9 mouse cellular contexts compared by ENCODE assay signal in the genomic region with DNA sequence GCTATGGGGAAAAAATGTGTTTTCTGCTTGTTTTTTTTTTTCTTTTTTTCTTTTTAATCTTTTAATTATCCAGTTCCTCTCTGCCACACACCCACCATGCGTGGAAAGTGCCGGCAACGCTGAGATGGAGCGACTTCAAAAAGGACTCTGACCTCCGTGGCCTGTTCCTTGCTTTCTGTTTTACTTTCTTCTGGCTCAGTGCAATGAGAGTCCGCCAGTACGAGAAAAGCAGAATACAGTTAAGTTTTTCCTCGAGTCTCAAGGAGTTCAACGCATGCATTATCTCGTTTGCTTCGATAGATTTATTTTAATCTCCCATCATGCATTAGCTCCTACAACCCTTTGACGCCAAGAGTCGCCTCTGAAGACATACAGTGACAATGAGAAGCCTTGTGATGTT.
DNase-seq lines count a peak whose midpoint lies in the region; ATAC-seq and TF ChIP-seq lines count a peak whose summit lies in the region.
"Had no signal": no experiment of that assay in that cellular context is flagged by ENCODE, and none has a peak within 500 bp of the region (broad histone marks: within the 10 kb centered on the region; RNA-seq: fewer than 3 reads in every experiment).

No protein-coding gene starts in this region.

- H3K4me3 ChIP-seq in lung, adult 2 months (replicated peaks; ENCODE audit: extremely low read depth, low read depth, low read length) = peak overlapping the region; percentile 27
- peak overlapping the region; percentile 12; the same call in 1 of the 2 replicates for H3K4me3 ChIP-seq in hindbrain, embryonic 12.5 days
- peak overlapping the region; percentile 18 for H3K4me3 ChIP-seq in liver, embryonic 13.5 days (replicated peaks)
- H3K4me3 ChIP-seq in stomach, embryonic 15.5 days (replicated peaks) = peak overlapping the region; percentile 25

- H3K27me3 ChIP-seq in hindbrain, embryonic 12.5 days = peaks cover 14% of the 10 kb centered on the region; the same call in 1 of the 2 replicates
- H3K27me3 ChIP-seq in liver, embryonic 13.5 days = peaks cover 28% of the 10 kb centered on the region
- H3K27me3 ChIP-seq in stomach, embryonic 15.5 days (replicated peaks) = no peaks in the 10 kb centered on the region

- H3K9me3 ChIP-seq in hindbrain, embryonic 12.5 days (replicated peaks) = no peaks in the 10 kb centered on the region
- no peaks in the 10 kb centered on the region for H3K9me3 ChIP-seq in liver, embryonic 13.5 days (replicated peaks)
- H3K9me3 ChIP-seq in stomach, embryonic 15.5 days = no peaks in the 10 kb centered on the region

- no peak for DNase-seq in lung, adult 2 months
- no peak for DNase-seq in lung, postnatal 36 days
- no peak for DNase-seq in liver, embryonic 13.5 days
- no peak for DNase-seq in yolk sac, embryonic 10.5 days (ENCODE audit: low spot score)
- DNase-seq in ovary, postnatal 36 days (ENCODE audit: low spot score) = no peak
- no peak for DNase-seq in layer of hippocampus, adult 8-10 months (ENCODE audit: low spot score in 2 of 2)
- DNase-seq: cerebellum, adult 8-10 months had no signal

- no peak for TF ChIP-seq CTCF in lung, adult 2 months (IDR thresholded peaks at IDR 0.05; ENCODE audit: insufficient read depth, low read length)

- H3K36me3 ChIP-seq in hindbrain, embryonic 12.5 days = no peaks in the 10 kb centered on the region
- no peaks in the 10 kb centered on the region for H3K36me3 ChIP-seq in liver, embryonic 13.5 days
- H3K36me3 ChIP-seq in stomach, embryonic 15.5 days = no peaks in the 10 kb centered on the region

- H3K9ac ChIP-seq in hindbrain, embryonic 12.5 days = no peak overlapping the region
- no peak overlapping the region for H3K9ac ChIP-seq in liver, embryonic 13.5 days
- H3K9ac ChIP-seq in stomach, embryonic 15.5 days = no peak overlapping the region

- no peak for ATAC-seq in hindbrain, embryonic 12.5 days (ENCODE audit: low FRiP score)
- ATAC-seq in liver, embryonic 13.5 days (ENCODE audit: low read depth) = no peak
- no peak for ATAC-seq in stomach, embryonic 15.5 days (ENCODE audit: insufficient read depth, low FRiP score, low read depth)

- peak overlapping the region; percentile 41 for H3K4me2 ChIP-seq in hindbrain, embryonic 12.5 days (replicated peaks)
- H3K4me2 ChIP-seq in liver, embryonic 13.5 days = peak overlapping the region; percentile 34
- H3K4me2 ChIP-seq in stomach, embryonic 15.5 days = peak overlapping the region; percentile 54

- peaks cover 4% of the 10 kb centered on the region for H3K4me1 ChIP-seq in lung, adult 2 months (ENCODE audit: control insufficient read depth, insufficient read depth, low read length)
- peaks cover 17% of the 10 kb centered on the region for H3K4me1 ChIP-seq in hindbrain, embryonic 12.5 days
- H3K4me1 ChIP-seq in liver, embryonic 13.5 days (replicated peaks) = no peaks in the 10 kb centered on the region
- H3K4me1 ChIP-seq in stomach, embryonic 15.5 days = no peaks in the 10 kb centered on the region

- H3K27ac ChIP-seq in hindbrain, embryonic 12.5 days = no peak overlapping the region; the same call in 1 of the 2 replicates
- no peak overlapping the region for H3K27ac ChIP-seq in liver, embryonic 13.5 days
- no peak overlapping the region for H3K27ac ChIP-seq in stomach, embryonic 15.5 days

- no peak for TF ChIP-seq POLR2A in lung, adult 2 months (IDR thresholded peaks at IDR 0.05; ENCODE audit: borderline replicate concordance, extremely low read depth, low read depth, low read length)

- 21% methylated on average over 13 of the region's 13 CpGs for WGBS in lung, adult 2 months
- whole genome bisulfite sequencing in hindbrain, embryonic 12.5 days = 10% methylated on average over 13 of the region's 13 CpGs
- 18% methylated on average over 13 of the region's 13 CpGs for WGBS in liver, embryonic 13.5 days (ENCODE audit: insufficient replicate concordance)
- WGBS in stomach, embryonic 15.5 days = 27% methylated on average over 13 of the region's 13 CpGs
